Mouse (Mus musculus): ENCODE results near the gene Cst13. TPM values are rescaled to one million over a fixed set of nuclear protein-coding genes. Genes with fewer than 3 reads are reported as not detected.
"Not testable (repeated sequence)": the region's sequence is repeated elsewhere in the genome, so short reads cannot be mapped to it uniquely, and the experiment has no call there.

Gene Cst13
- not detected for total RNA-seq (2022)

DNA sequence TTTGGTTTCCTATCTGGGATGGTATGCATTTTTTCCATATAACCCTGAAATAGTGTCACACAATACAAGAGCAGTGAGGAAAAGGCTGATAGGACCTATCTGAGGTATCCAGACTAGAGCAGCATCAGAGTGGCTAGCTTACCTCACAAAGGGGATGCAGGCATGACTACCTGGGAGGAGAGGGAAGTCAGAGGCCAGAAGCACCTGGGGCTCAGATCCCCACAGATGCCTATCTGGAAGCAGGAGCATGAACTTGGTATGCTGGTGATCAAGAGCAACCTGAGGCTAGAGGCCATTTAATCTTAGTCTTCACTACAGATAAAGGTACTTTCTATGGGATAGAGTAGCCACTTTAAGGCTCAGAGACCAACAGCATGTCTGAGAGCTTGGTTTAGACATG lies at the start of gene Cst13:
Cst13 (plus strand) TSS at position 173 of the 400 bp plus-strand sequence.
- no peak for DNase-seq (ENCODE audit: low spot score)

DNA sequence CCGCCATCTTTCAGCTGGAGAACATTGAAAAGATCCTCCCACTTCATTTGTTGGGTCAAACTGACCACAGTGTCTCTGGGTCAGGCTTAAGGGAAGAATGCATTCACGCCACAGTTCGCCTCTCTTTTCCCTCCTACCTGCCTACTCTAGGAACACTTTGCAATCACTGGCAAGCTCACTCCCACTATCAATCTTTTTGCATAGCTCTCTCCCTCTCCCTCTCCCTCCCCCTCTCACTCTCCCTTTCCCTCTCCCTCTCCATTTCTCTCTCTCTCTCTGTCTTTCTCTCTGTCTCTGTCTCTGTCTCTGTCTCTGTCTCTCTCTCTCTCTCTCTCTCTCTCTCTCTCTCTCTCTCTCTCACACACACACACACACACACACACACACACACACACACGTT lies 48.5 kb upstream of the Cst13 start, which contains the start of gene Cst11:
Cst11 (minus strand) TSS at position 101 of the 400 bp plus-strand sequence.
- DNase-seq (ENCODE audit: low spot score): not testable (repeated sequence)

DNA sequence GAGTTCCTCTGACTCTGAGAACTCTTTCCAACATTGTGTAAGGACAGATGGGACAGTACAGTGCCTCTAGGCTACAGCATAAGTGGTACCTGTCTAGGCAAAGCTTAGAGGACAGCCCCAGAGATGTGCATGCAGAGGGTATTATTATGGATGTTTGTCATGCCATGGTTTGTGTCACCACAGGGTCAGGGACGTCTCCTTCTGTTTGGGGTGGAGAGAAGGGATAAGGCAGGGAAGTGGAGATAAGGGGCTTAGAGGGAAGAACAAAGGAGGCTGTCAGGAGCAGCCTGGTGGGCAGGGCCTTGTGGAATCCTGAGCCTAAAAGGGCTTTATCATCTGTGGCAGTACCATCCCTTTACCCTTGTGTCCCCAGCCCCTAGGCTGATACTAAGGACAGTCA lies 38.2 kb upstream of the Cst13 start, which contains the start of gene 8030411F24Rik:
8030411F24Rik (plus strand) TSS at position 301 of the 400 bp plus-strand sequence.
- no peak for DNase-seq (ENCODE audit: low spot score)

DNA sequence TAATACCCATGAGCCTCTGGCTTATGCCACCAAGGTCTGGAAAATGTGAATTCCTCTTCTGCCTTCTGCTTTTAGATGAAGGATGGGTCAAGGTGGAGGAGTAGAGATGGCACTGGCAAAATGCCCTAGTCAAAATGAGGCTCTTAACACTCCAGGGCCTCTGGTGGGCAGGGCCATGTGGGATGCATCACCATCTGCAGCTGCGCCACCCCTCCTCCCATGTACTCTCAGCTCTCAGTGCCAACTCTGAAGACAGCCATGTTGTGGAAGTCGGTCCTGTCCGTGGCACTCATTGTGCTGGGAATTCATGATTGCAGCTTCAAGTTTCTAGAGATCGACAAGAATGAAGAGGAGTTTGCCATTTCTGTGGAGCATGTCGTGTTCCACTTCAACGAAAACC lies 30.7 kb upstream of the Cst13 start, which contains the start of gene Cst12:
Cst12 (plus strand) TSS at position 220 of the 400 bp plus-strand sequence.
- DNase-seq (ENCODE audit: low spot score): no peak

DNA sequence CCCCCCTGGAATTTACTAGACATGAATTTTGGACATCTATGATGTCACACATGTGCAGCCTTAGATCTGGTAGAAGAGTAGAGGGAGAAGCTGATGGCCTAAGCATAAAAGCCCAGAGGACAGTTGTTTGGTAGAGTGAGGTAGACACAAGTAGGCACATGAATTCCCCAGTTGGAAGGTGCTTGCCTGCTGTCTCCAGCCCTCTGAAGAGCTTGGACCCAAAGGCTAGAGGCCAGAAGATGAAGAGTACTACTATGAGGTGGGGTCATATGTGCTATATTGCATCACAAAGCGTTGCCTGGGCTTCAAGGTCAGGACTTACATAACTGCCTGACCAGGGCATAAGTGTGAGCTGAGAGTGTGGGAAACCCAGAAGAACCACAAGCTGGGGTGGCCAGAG lies 21.4 kb upstream of the Cst13 start, which contains the start of gene Cst8:
Cst8 (plus strand) TSS at position 301 of the 400 bp plus-strand sequence.
- no peak for DNase-seq (ENCODE audit: low spot score)

DNA sequence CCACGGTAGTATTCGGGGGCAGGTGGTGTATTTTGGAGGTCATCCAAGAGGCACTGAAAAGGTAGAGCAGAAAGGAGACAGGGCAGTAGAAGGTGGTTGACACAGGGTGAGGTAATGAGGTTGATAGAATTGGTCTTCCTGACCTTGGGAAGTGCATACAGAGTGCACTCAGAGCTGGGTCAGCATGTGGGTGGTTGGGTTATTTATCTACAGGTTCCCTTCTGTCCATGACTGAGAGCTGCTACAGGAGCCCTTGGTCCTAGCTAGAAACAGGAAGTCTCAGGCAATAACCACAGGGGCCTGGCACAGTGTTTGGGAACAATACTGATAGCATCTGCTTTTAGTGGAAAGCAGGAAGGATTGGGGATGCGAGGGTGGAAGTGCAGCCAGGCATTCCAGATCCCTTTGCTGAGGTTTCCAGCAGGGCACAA lies 18.4 kb upstream of the Cst13 start:
- no peak for DNase-seq (ENCODE audit: low spot score)

DNA sequence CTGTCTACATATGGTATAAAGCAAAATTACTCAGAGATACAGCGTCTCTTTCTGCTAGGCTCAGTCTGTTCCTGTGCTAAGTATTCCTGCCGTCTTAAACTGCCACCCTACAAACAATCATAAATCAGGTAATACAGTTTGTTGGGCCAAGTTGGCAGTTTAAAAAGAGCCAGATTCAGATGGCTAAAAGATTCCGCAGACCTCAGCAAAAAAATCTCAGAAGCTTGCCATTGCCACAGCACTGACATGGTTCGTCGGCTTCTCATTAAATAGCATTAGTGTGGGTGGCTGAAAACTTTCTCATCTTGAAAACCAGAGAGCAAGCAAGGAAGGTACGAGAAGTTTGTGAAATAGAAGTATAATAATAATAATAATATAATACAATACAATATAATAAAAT lies 13.2 kb upstream of the Cst13 start:
- no peak for DNase-seq (ENCODE audit: low spot score)

DNA sequence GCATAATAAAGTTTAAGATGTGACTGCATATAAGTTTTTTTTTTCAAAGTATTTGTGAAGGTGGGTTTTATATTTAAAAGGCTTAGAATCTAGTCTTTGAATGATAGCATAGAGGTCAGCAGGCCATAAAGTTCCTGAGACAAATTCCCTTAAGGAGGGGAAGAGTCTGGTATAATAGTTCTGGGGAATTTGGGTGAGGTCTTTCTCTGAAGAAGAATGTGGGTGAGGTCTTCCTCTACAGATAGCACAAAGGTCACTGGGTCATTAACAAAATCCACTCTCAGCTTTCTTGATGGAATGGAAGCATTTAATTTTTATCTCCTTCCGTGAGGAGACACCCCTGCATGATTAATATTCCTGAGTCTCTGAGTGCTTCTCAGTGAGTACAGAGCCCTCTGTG lies 6.1 kb downstream of the Cst13 start:
- no peak for DNase-seq (ENCODE audit: low spot score)

DNA sequence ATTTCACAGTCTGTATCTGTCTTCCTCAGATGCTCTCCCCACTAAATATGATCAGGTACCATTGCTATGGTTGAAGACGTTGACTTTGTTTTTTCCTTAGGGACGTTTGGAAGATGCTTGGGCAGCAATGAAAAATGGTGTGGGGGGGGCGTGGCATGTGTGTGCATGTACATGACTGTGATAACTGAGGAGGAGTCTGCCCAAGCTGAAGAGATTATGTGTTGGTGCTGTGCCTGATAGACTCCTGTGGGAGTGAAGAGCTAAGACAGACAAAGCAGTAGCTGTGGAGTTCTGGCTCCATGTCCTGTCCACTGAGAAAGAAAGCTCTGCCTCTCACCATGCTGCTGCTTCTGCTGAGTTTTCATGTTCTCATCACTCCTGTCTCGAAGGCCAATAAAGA lies 15.0 kb downstream of the Cst13 start, which contains the start of gene Cst9:
Cst9 (plus strand) TSS at position 236 of the 400 bp plus-strand sequence.
- DNase-seq (ENCODE audit: low spot score): no peak

DNA sequence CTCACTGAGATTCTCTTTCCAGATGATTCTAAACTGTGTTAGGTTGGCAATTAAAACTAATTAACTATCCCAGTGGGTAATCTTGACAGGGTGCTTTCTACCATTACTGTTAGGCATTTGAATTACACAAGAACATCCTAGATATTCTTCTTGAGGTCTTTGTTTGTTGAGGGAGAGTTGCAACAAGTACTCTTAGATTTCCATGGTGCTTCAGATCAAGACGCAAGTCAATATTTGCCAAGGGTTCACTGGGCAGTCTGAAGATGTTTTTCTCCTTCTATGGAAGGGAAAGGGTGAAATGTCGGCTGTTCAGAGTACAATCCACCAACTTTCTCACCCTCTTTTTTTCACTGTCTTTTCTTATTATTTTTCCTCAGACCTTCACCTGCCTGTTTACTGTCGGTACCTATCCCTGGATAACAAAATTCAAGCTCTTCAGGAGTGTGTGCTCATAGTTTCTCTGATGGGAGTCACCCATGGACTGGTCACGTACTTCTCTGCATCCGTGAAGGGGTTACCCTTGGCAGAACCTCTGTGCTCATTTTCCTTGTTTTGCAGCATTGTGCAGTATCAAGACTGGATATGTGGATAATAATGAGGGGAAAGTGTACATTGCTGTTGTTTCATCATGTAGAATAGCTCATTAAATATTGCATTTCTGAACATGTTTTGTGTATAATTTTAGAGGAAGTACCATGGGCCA lies 18.3 kb downstream of the Cst13 start:
- no peak for DNase-seq (ENCODE audit: low spot score)

DNA sequence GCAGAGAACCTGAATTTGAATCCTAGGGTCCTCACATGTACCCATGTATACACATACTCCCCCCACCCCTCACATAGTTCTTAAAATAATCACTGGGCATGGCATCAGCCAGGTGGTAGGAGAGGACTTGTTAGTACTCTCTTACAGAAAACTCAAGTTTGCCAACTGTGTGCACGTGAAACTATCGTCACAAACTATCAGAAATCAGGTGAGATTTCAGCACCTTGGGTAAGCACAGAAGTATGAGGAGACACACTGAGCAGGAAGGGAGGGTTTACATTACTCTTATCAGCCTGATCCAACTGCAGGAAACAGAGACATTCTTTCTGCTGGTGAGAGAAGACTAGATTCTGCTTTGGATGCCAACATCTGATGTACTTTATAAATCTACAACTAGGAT lies 19.3 kb downstream of the Cst13 start:
- DNase-seq (ENCODE audit: low spot score): no peak

DNA sequence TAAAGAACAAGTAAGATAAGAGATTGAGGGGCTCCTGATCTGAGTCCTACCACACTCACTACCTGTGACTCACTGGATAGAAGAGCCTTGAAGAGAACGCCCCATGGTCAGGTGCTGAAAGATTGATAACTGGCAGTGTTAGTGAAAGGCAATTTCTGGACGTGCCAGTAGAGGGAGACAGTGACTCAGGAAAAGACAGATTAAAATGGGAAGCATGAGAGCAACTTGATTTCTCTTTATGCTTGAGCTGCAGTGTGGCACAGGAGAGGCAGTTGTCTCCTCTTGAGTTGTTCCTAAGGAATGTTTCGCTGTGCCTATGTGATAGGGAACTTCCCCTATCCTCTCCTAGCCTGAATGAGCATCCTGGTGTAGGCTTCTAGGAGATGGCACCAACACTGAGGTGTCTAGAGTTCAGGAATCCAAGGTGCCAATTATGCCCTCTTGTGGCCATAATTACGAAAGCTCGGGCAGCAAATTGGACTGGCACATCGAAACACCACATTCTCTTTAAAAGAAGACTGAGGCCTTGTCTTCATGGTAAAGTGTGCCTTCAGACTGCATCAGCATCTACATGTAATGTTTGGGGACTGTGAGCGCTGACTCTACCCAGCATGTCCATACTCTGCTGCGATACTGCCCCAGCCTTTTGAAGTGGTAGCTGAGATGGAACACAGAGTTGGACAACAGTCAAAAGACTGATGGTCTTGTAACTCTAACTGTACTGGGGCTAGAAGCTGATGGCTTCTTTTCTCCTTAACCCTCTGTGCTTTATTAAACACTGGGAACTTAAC lies 31.4 kb downstream of the Cst13 start:
- DNase-seq (ENCODE audit: low spot score): peak; percentile 92

DNA sequence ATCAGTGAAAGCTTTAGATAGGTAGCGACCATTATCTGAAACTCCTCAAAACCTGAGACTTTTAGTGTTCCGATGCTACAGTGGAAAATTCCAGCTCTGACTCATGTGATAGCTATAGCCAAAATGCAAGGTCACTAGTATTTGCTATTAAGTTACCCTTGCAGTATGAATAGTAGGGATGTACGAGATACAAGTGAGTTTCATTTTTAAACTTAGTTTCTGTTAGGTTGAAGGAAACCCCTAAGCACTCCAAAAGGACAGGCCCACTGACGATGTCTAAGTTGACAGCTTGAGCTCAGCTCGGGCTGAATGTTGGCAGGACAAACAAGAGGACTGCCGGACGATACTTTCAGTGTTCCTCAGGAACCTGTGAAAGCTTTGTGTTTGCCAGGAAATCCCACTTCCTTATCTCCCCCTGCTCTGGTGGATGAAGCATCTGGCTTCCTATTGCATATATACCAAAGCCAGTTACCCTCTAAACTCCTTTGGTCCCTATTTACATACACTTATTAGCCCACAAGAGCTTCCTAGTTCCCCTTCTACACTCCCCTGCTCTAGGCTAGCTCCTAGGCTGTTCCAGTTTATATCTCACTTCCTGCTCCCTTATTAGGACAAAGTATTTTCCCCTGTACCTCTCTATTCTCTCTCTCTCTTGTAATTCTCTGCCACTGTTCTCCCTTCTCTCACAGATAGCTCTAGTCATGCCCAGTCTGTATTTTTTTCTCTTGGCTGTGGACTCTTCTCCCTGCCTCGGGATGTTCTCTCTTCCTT lies 36.9 kb downstream of the Cst13 start:
- no peak for DNase-seq (ENCODE audit: low spot score)

DNA sequence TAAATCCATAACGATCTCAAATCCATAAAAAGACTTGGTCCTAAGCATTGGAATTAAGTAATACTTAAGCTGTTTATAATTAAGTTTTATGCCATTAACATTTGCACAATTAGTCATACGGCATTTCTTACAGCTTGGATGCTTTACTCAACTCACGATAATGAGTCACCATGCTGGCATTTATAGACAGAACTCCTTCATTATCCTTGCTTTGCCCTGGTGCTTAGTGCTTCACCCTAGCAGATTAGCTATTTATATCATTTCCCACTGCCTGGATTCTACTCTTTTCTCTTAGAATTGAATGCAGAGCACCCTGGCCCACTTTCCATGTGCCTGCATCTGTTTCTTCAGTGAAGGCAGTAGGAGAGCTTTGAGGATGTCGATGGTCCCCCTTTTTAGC lies 37.6 kb downstream of the Cst13 start:
- DNase-seq (ENCODE audit: low spot score): no peak

DNA sequence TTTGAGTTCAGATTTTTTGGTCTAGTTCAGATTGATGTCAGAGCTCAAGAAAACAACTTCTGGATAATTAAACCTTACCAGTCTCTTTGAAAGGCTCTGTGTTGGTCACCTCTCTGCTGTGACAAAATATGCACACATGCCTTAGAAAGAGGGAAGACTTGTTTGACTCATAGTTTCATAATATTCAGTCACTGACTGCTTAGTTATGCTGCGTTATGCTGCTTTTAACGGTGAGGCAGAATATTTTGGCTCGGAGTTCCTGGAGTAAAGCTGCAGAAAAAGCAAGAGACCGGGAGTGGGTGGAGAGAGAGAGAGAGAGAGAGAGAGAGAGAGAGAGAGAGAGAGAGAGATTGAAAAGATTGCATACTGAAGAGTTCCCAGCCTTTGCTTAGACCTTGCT lies 41.1 kb downstream of the Cst13 start:
- no peak for DNase-seq (ENCODE audit: low spot score)

DNA sequence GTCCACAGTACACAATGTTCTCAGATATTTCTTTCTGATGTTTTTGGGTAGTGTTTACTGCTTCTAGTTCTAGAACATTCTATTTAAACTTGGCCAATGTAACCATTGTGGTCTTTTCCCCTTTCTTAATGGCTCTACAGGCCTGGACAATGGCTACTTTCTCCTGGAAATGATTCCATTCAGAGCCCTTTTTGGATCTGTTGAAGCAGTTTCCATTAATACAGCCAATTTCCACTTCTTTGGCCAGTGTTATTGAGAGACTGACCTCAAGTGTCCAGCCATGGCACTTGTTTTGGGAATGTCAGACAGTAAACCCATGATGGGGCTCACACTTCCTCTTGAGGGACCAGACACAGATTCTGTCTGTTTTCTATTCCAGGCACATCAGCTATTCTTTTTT lies 41.8 kb downstream of the Cst13 start:
- peak; percentile 64 for DNase-seq (ENCODE audit: low spot score)

DNA sequence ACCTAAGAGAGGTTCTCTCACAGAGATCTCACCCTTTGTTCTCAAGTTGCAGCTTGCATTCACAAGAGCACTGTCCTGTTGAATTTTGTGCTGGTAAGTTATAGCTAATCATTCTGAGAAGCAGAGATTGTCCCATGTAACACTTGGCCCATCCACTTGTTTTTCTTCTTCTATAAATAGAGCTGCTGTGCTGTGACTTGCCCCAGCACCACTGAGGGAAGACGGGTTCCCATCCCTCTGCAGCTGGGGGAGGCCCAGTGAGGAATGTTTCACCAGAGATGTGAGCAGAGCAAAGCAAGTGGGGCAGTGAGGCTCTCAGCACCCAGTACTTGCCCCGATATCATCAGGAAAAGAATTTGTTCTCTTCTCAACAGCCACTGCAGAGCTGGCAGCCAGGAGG lies 45.1 kb downstream of the Cst13 start, which contains the start of gene 9230104L09Rik:
9230104L09Rik (minus strand) TSS at position 73 of the 400 bp plus-strand sequence.
- no peak for DNase-seq (ENCODE audit: low spot score)

DNA sequence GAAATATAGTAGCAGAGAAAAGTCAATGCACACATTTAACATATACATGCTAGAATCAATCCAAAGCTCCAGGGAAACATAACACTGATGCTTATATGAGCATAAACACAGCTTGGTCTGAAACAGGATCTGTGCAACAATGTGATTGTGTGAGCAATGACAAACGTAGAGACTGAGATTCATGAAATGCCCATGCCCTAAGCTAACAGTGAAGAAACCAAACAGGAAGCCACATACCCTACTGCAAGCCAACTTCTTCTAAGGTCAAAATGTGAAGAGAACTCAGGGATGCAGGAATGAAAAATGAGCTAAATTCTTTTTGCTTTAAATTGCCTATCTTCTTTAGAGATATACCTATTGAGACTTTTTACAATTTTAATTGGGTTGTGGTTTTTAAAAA lies 49.1 kb downstream of the Cst13 start:
- DNase-seq (ENCODE audit: low spot score): no peak

DNA sequence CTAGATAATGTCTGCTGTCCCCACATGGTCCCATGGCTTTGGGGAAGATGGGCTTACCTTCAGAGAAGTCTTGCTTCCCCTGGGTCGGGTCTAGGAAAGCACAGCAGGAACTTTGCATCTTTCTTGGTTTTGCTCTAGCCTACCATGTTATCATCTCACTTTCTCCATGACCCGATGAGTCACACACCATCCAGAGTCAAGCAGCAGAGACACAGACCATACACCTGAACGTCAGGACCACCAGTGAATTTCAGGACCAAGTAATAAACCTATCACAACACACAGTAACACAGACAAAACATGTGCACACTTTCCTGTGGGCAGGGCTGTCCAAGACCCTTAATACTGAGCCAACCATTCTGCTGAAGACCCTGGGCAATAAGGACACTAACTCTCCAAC lies 50.6 kb downstream of the Cst13 start:
- no peak for DNase-seq (ENCODE audit: low spot score)

DNA sequence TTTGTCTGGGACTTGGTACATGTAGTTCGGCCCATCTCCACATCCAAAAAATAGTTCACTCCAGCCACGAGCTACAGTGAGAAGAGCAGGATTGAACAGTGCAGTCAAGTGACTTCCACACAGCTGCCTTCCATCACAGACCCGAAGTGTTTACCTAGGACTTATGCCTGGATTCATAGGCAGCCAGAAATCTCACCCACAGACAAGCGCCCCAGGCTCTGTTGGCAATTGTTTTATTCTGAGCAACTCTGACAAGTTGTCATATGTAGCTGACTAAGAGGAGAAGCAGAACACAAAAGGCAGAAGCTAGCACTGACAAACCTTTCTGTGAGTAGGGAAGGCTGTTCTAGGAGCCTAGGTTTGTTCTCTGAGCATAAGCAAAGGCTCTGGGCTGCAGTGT lies 53.0 kb downstream of the Cst13 start:
- DNase-seq (ENCODE audit: low spot score): no peak

DNA sequence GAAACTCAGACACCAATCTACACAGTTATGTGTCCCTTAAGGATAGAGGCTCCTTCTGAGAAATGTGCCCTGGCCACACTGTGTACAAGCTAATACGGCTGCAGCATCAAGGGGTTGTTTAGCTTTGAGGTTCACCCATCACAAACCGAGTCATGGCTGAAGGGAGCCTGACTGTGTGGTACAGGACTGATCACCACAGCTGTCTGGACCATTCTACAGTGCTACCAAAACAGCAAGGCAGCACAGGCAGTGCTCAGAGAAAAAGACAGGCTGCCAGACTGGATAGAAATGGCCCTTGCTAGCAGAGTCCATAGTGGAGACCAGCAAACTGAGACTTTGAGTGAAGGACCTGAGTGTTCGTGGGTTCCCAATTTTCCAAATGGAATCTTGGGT lies 54.3 kb downstream of the Cst13 start:
- DNase-seq (ENCODE audit: low spot score): no peak
